Mouse (Mus musculus): ENCODE measurements around the gene Nectin1. TPM values are rescaled to one million over a fixed set of nuclear protein-coding genes. Genes with fewer than 3 reads are reported as not detected.
A peak's percentile ranks its signal among the peaks of the same experiment; 100 is the strongest.

Gene Nectin1
- polyA plus RNA-seq, 1 experiment from 2014 or later = 15.2 TPM

- H3K4me3 ChIP-seq = peak overlapping the region; percentile 98
- no peaks in the 10 kb centered on the region for H3K36me3 ChIP-seq
- no peak overlapping the region for H3K27ac ChIP-seq
- peak overlapping the region; percentile 97 for H3K9ac ChIP-seq
- peaks cover 45% of the 10 kb centered on the region for H3K4me1 ChIP-seq
- 1% methylated on average over 27 of the region's 27 CpGs for WGBS
- no peaks in the 10 kb centered on the region for H3K9me3 ChIP-seq
- peak overlapping the region; percentile 85 for H3K4me2 ChIP-seq (replicated peaks)
- H3K27me3 ChIP-seq (replicated peaks) = peaks cover 5% of the 10 kb centered on the region; the same call in 1 of the 2 replicates
- ATAC-seq (ENCODE audit: low FRiP score, low read depth) = no peak
Observed at GRCm38 (mm10) chr9:43742902-43743646, 710 bp upstream of the Nectin1 start.

GRCm38 (mm10) chr9:43744138-43744981, 576 bp downstream of the Nectin1 start:
- ATAC-seq (ENCODE audit: low FRiP score, low read depth) = peak; percentile 68
- H3K4me2 ChIP-seq (replicated peaks) = peak overlapping the region; percentile 85
- H3K4me1 ChIP-seq = peaks cover 55% of the 10 kb centered on the region
- H3K36me3 ChIP-seq = no peaks in the 10 kb centered on the region
- WGBS = under 1% methylated on average over 69 of the region's 77 CpGs
- peak overlapping the region; percentile 97 for H3K9ac ChIP-seq
- H3K27ac ChIP-seq = peak overlapping the region; percentile 94
- H3K27me3 ChIP-seq (replicated peaks) = peaks cover 5% of the 10 kb centered on the region; the same call in 1 of the 2 replicates
- H3K4me3 ChIP-seq = peak overlapping the region; percentile 98
- no peaks in the 10 kb centered on the region for H3K9me3 ChIP-seq

GRCm38 (mm10) chr9:43745051-43745792, 1.4 kb downstream of the Nectin1 start:
- peak; percentile 48; the same call in 1 of the 2 replicates for ATAC-seq (ENCODE audit: low FRiP score, low read depth)
- WGBS = under 1% methylated on average over 43 of the region's 43 CpGs
- Histone ChIP-seq H3K9ac (peak overlapping the region; percentile 97), H3K36me3 (no peaks in the 10 kb centered on the region), H3K4me2 (replicated peaks) (peak overlapping the region; percentile 85), H3K4me1 (peaks cover 62% of the 10 kb centered on the region), H3K27ac (peak overlapping the region; percentile 57), H3K9me3 (no peaks in the 10 kb centered on the region), H3K4me3 (peak overlapping the region; percentile 98), H3K27me3 (replicated peaks) (peaks cover 5% of the 10 kb centered on the region; the same call in 1 of the 2 replicates)

GRCm38 (mm10) chr9:43745951-43746703, 2.3 kb downstream of the Nectin1 start:
- H3K9ac ChIP-seq = peak overlapping the region; percentile 97
- under 1% methylated on average over 13 of the region's 13 CpGs for WGBS
- H3K36me3 ChIP-seq = no peaks in the 10 kb centered on the region
- H3K27ac ChIP-seq = peak overlapping the region; percentile 57
- 0 out of 2 replicates have a peak, but pooled peaks cover 5% of the 10 kb centered on the region for H3K27me3 ChIP-seq (replicated peaks)
- peak overlapping the region; percentile 98 for H3K4me3 ChIP-seq
- H3K9me3 ChIP-seq = no peaks in the 10 kb centered on the region
- peak overlapping the region; percentile 85 for H3K4me2 ChIP-seq (replicated peaks)
- no peak for ATAC-seq (ENCODE audit: low FRiP score, low read depth)
- H3K4me1 ChIP-seq = peaks cover 71% of the 10 kb centered on the region

- Histone ChIP-seq H3K27ac (no peak overlapping the region), H3K4me1 (peaks cover 80% of the 10 kb centered on the region)
- whole genome bisulfite sequencing = 27% methylated on average over 9 of the region's 9 CpGs
Observed at GRCm38 (mm10) chr9:43747710-43748109, 3.9 kb downstream of the Nectin1 start.

GRCm38 (mm10) chr9:43748519-43748918, 4.7 kb downstream of the Nectin1 start:
- WGBS = 53% methylated on average over 5 of the region's 5 CpGs
- H3K36me3 ChIP-seq = no peaks in the 10 kb centered on the region
- peaks cover 74% of the 10 kb centered on the region for H3K4me1 ChIP-seq
- H3K9me3 ChIP-seq = no peaks in the 10 kb centered on the region
- no peak for ATAC-seq (ENCODE audit: low FRiP score, low read depth)
- H3K9ac ChIP-seq = 0 out of 2 replicates have a peak overlapping the region, but pooled peaks have one; percentile 29
- H3K27me3 ChIP-seq (replicated peaks) = no peaks in the 10 kb centered on the region
- H3K4me2 ChIP-seq (replicated peaks) = peak overlapping the region; percentile 85; the same call in 1 of the 2 replicates
- no peak overlapping the region for H3K27ac ChIP-seq
- no peak overlapping the region for H3K4me3 ChIP-seq

More at GRCm38 (mm10) chr9:43747710-43748109, 3.9 kb downstream of the Nectin1 start:
- Histone ChIP-seq H3K27me3 (replicated peaks) (no peaks in the 10 kb centered on the region), H3K9ac (peak overlapping the region; percentile 97), H3K4me2 (replicated peaks) (peak overlapping the region; percentile 85), H3K36me3 (no peaks in the 10 kb centered on the region), H3K9me3 (no peaks in the 10 kb centered on the region), H3K4me3 (peak overlapping the region; percentile 98; the same call in 1 of the 2 replicates)
- no peak for ATAC-seq (ENCODE audit: low FRiP score, low read depth)

- peak overlapping the region; percentile 1; the same call in 1 of the 2 replicates for H3K4me2 ChIP-seq (replicated peaks)
- WGBS = 71% methylated on average over 9 of the region's 9 CpGs
- no peak for ATAC-seq (ENCODE audit: low FRiP score, low read depth)
- H3K4me1 ChIP-seq = peaks cover 87% of the 10 kb centered on the region
- H3K27ac ChIP-seq = no peak overlapping the region
- H3K36me3 ChIP-seq = no peaks in the 10 kb centered on the region
- no peak overlapping the region for H3K9ac ChIP-seq
- no peaks in the 10 kb centered on the region for H3K9me3 ChIP-seq
- no peak overlapping the region for H3K4me3 ChIP-seq
- no peaks in the 10 kb centered on the region for H3K27me3 ChIP-seq (replicated peaks)
Observed at GRCm38 (mm10) chr9:43750053-43750452, 6.3 kb downstream of the Nectin1 start.

GRCm38 (mm10) chr9:43751111-43751510, 7.3 kb downstream of the Nectin1 start:
- H3K9ac ChIP-seq = no peak overlapping the region
- ATAC-seq (ENCODE audit: low FRiP score, low read depth) = no peak
- no peaks in the 10 kb centered on the region for H3K9me3 ChIP-seq
- no peak overlapping the region; the same call in 1 of the 2 replicates for H3K4me2 ChIP-seq (replicated peaks)
- whole genome bisulfite sequencing = 15% methylated on average over 8 of the region's 8 CpGs
- no peaks in the 10 kb centered on the region for H3K27me3 ChIP-seq (replicated peaks)
- no peaks in the 10 kb centered on the region for H3K36me3 ChIP-seq
- H3K27ac ChIP-seq = no peak overlapping the region
- H3K4me3 ChIP-seq = no peak overlapping the region
- H3K4me1 ChIP-seq = peaks cover 89% of the 10 kb centered on the region

- no peak overlapping the region for H3K9ac ChIP-seq
- ATAC-seq (ENCODE audit: low FRiP score, low read depth) = no peak
Observed at GRCm38 (mm10) chr9:43753481-43753880, 9.7 kb downstream of the Nectin1 start.

GRCm38 (mm10) chr9:43754083-43754482, 10.3 kb downstream of the Nectin1 start:
- H3K9me3 ChIP-seq = no peaks in the 10 kb centered on the region
- no peaks in the 10 kb centered on the region; the same call in 1 of the 2 replicates for H3K27me3 ChIP-seq (replicated peaks)
- 37% methylated on average over 5 of the region's 5 CpGs for WGBS
- no peaks in the 10 kb centered on the region for H3K36me3 ChIP-seq
- no peak overlapping the region for H3K4me3 ChIP-seq
- 0 out of 2 replicates have a peak overlapping the region, but pooled peaks have one; percentile 21 for H3K9ac ChIP-seq
- H3K27ac ChIP-seq = peak overlapping the region; percentile 72
- peaks cover 89% of the 10 kb centered on the region for H3K4me1 ChIP-seq
- peak overlapping the region; percentile 32 for H3K4me2 ChIP-seq (replicated peaks)
- ATAC-seq (ENCODE audit: low FRiP score, low read depth) = no peak

More at GRCm38 (mm10) chr9:43753481-43753880, 9.7 kb downstream of the Nectin1 start:
- Histone ChIP-seq H3K4me2 (replicated peaks) (peak overlapping the region; percentile 32), H3K4me1 (peaks cover 89% of the 10 kb centered on the region), H3K27me3 (replicated peaks) (no peaks in the 10 kb centered on the region; the same call in 1 of the 2 replicates), H3K4me3 (no peak overlapping the region), H3K27ac (peak overlapping the region; percentile 72; the same call in 1 of the 2 replicates), H3K9me3 (no peaks in the 10 kb centered on the region), H3K36me3 (no peaks in the 10 kb centered on the region)
- 82% methylated on average over 6 of the region's 6 CpGs for WGBS

- Histone ChIP-seq H3K36me3 (no peaks in the 10 kb centered on the region), H3K4me2 (replicated peaks) (peak overlapping the region; percentile 32), H3K9me3 (no peaks in the 10 kb centered on the region), H3K27ac (peak overlapping the region; percentile 72), H3K9ac (no peak overlapping the region; the same call in 1 of the 2 replicates), H3K27me3 (replicated peaks) (no peaks in the 10 kb centered on the region; the same call in 1 of the 2 replicates), H3K4me3 (no peak overlapping the region), H3K4me1 (peaks cover 90% of the 10 kb centered on the region)
- ATAC-seq (ENCODE audit: low FRiP score, low read depth) = peak; percentile 74
- WGBS = 21% methylated on average over 9 of the region's 9 CpGs
Observed at GRCm38 (mm10) chr9:43754768-43755197, 11.0 kb downstream of the Nectin1 start.

All from neural tube, embryonic 12.5 days (tissue).